Mouse (Mus musculus) C2C12 (cell line): ENCODE measurements around the gene Mkrn2os. TPM values are rescaled to one million over a fixed set of nuclear protein-coding genes. Genes with fewer than 3 reads are reported as not detected.

Source experiments
- H3K27me3 ChIP-seq: one replicate; pipeline ENCODE4 v1.6.1; 2011; ENCODE audit not compliant: control insufficient read depth, insufficient read depth, insufficient read length
- H3K36me3 ChIP-seq: one replicate; pipeline ENCODE4 v1.6.1; 2011; ENCODE audit not compliant: control insufficient read depth, insufficient read depth
- H3K4me3 ChIP-seq: one replicate; pipeline ENCODE4 v1.5.1; 2011; ENCODE audit warnings: mild to moderate bottlenecking, control low read depth; ENCODE audit not compliant: poor library complexity, insufficient read depth, severe bottlenecking
- H3K79me2 ChIP-seq: one replicate; pipeline ENCODE4 v1.6.1; 2011; ENCODE audit not compliant: control insufficient read depth, insufficient read depth
- H3K79me3 ChIP-seq: one replicate; pipeline ENCODE4 v1.6.1; 2011; ENCODE audit warnings: low read depth, control low read depth
- H3ac ChIP-seq: one replicate; pipeline ENCODE3; 2011; ENCODE audit warnings: low read depth; ENCODE audit not compliant: control insufficient read depth, insufficient read length
- CEBPB ChIP-seq: IDR thresholded peaks from one replicate; pipeline ENCODE4 v1.6.1; 2011; ENCODE audit warnings: low read depth, mild to moderate bottlenecking, control low read depth, moderate library complexity
- CTCF ChIP-seq: IDR thresholded peaks from one replicate; pipeline ENCODE4 v1.5.1; 2011; ENCODE audit not compliant: control insufficient read depth, insufficient read depth, insufficient read length
- FOSL1 ChIP-seq: IDR thresholded peaks from one replicate; pipeline ENCODE4 v1.8.0; 2011; ENCODE audit warnings: mild to moderate bottlenecking, low read length; ENCODE audit not compliant: poor library complexity, insufficient read depth, severe bottlenecking
- MAX ChIP-seq: IDR thresholded peaks from one replicate; pipeline ENCODE4 v1.6.1; 2011; ENCODE audit warnings: mild to moderate bottlenecking, control low read depth
- MYOD1 ChIP-seq: IDR thresholded peaks from one replicate; pipeline ENCODE4 v1.6.1; 2011; ENCODE audit warnings: low read depth; ENCODE audit not compliant: control insufficient read depth, insufficient read length
- MYOG ChIP-seq: IDR thresholded peaks from one replicate; pipeline ENCODE4 v1.6.1; 2011; ENCODE audit not compliant: control insufficient read depth, insufficient read length; ENCODE audit errors: extremely low read depth
- USF1 ChIP-seq: IDR thresholded peaks from one replicate; pipeline ENCODE4 v1.6.1; 2011; ENCODE audit warnings: low read depth, mild to moderate bottlenecking, control low read depth, moderate library complexity
- polyA plus RNA-seq: library from polyadenylated mRNA; unstranded; fragments of >200 nt; fragmentation: generic; extraction: Trizol; gene quantifications from one replicate; pipeline ENCODE4 v1.2.1, GENCODE M21; 2012; ENCODE audit warnings: missing spikeins

Gene Mkrn2os
- polyA plus RNA-seq, 1 experiment, result 0.01 TPM

DNA sequence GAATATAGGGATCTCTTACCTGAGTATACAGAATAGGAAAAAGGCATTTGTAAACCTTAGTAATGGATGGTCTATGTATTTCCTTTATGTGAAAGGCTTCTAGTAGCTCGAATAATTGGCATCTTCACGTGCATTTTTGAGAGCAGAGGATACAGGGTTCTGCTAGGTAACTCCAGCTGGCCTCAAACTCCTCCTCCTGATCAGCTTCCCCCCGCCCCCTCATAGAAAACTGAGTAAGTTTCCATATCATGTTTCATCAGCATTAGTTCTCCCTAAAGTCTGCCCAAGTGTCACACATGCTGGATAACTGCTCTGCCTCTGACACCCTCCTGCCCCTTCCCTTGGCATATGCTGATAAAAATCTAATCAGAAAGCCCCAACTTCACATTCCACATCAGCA lies 11.6 kb downstream of the Mkrn2os start:
- no peaks in the 10 kb centered on the region for H3K79me3 ChIP-seq
- no peaks in the 10 kb centered on the region for H3K27me3 ChIP-seq
- no peak overlapping the region for H3ac ChIP-seq
- no peaks in the 10 kb centered on the region for H3K79me2 ChIP-seq
- peaks cover 21% of the 10 kb centered on the region for H3K36me3 ChIP-seq
- H3K4me3 ChIP-seq, result no peak overlapping the region
- TF ChIP-seq MAX (no peak), USF1 (no peak), CEBPB (no peak), CTCF (no peak), MYOG (no peak), FOSL1 (no peak), MYOD1 (no peak)

DNA sequence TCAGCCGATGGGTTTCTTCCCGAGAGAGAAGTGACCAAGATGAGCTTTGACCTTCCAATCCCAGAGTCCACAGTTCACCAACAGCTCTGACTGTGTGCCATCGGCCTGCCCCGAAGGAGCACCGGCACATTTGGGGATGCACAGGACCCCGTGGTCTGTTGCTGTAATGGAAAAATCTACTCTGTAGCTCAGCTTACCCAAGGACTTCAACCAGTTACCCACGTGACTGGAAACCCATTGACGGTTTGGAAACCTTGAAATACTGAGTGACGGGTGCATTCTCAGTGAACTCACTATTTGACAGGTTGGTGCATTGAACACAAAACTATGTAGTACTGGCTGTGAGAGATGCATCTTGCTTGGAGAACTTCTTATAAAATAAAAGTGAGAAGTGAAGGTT lies 14.4 kb downstream of the Mkrn2os start:
- no peaks in the 10 kb centered on the region for H3K27me3 ChIP-seq
- no peaks in the 10 kb centered on the region for H3K79me3 ChIP-seq
- no peaks in the 10 kb centered on the region for H3K79me2 ChIP-seq
- no peak overlapping the region for H3K4me3 ChIP-seq
- H3ac ChIP-seq, result no peak overlapping the region
- TF ChIP-seq MYOG, result no peak
- no peak for TF ChIP-seq USF1
- TF ChIP-seq CEBPB, result no peak
- TF ChIP-seq MYOD1, result no peak
- TF ChIP-seq FOSL1, result no peak
- no peak for TF ChIP-seq MAX
- TF ChIP-seq CTCF, result no peak
- peaks cover 23% of the 10 kb centered on the region for H3K36me3 ChIP-seq

DNA sequence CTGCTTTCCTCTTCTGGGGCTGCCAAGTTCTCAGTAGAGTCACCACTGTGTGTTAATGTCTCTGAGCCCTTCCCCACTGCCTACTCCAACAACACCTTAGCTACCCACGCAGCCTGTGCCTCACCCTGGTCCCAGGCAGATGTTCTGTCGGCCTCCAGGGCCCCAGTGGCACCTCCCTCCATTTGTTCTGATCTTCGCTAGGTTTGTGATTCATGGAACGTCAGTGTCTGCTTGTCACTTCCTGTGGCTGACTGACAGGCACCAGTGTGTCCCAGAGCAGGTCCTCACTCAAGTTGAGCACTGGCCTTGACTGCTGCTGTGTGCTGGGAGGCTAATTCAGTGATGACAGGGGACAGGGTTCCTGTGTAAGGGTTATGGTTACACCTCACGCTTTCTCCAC lies 15.0 kb downstream of the Mkrn2os start:
- Histone ChIP-seq H3ac (no peak overlapping the region), H3K79me2 (no peaks in the 10 kb centered on the region), H3K27me3 (no peaks in the 10 kb centered on the region), H3K4me3 (no peak overlapping the region), H3K36me3 (peaks cover 23% of the 10 kb centered on the region), H3K79me3 (no peaks in the 10 kb centered on the region)
- TF ChIP-seq FOSL1 (no peak), MAX (no peak), CEBPB (no peak), CTCF (no peak)

DNA sequence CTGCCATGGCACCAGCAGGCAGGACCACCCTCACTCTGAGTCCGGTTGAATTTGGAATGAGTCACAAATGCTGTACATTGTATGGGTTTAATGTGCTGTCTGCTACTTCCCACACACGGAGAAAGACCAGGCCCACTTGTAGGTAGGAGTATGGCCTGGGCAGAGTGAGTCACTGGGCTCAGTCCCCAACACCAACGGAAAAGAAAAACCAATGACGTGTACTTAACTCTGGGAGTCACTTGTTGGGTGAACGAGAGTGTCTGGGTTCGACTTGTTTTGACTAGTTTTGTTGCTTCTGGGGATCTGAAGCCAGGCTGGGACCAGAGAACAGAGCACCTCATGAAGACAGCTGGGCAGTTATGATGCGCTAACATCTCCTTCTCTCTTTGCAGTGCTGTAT lies 18.2 kb downstream of the Mkrn2os start:
- TF ChIP-seq CEBPB (no peak), MYOG (no peak), CTCF (no peak), MAX (no peak), USF1 (no peak), MYOD1 (no peak), FOSL1 (no peak)
- Histone ChIP-seq H3K79me3 (no peaks in the 10 kb centered on the region), H3K79me2 (no peaks in the 10 kb centered on the region), H3K27me3 (no peaks in the 10 kb centered on the region), H3K36me3 (peaks cover 27% of the 10 kb centered on the region), H3K4me3 (no peak overlapping the region), H3ac (no peak overlapping the region)

DNA sequence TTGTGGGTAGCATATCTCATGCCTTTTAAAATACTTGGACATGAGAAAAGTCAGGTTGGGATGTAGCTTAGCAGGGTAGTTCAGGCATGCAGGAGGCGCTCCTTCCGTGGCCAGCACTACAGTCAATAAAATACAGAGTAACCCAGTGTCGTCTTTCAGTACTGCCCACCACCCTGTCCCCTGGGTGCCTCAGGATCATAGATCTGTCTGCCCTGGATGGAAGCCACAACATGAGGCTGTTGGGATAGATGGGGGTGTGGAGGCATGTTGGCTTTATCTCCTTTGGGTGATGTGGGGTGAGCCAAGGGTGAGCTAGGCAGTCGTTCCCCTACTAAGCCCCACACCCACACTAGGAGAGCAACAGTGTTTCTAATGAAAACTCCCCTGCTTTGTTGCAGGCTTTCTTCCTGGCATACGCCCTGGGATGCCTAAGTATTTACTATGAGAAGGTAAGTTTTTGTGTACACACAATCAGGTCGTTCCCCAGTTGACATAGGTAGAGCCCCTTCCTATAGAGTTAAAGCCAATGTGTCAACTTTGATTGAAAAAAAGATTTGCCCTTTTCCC lies 26.8 kb downstream of the Mkrn2os start:
- no peaks in the 10 kb centered on the region for H3K79me2 ChIP-seq
- TF ChIP-seq FOSL1 (no peak), CEBPB (no peak), MAX (no peak), MYOD1 (no peak), USF1 (no peak)

DNA sequence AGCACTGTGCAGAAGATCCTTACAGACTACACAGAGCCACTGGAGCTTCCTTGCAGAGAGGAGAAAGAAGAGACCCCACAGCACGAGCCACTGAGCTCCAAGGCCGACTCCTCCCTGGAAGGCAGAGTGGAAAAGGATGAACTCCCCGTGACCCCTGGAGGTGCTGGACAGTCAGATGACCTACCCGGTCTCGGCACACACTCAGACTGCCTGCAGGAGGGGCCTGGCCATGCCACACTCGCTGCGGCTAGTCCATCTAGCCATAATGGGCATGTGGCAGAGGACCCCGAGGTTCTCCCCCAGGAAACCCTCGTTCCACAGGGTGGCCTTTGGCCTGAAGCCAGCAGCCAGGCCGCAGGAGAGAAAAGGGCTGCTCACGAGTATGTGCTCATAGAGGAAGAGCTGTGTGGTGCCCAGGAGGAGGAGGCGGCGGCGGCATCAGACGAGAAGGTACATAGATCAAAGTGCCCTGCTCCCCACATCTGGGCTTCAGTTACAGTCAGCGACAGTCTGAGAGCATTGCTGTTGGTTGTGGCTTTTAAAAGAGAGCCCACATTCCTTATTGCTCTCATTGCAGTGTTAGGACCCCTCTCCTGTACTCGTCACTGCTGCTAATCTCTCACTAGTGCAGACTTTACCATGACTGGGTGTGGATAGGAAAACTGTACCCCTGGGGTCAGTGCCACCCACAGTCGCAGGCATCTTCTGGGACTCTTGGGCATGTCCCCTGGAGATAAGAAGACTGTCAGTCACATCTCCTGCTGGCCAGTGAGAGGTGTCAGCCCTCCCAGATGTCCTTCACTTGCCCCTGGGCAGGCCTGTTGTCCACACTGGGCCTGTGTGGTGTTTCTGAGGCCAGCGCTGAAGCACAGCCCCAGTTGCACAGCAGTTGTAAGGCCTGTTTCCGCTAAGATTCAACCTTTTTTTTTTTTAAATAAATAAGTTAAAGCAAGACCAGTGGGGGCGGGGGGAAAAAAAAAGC lies 32.4 kb downstream of the Mkrn2os start:
- no peaks in the 10 kb centered on the region for H3K27me3 ChIP-seq
- TF ChIP-seq CEBPB (no peak), MAX (no peak), MYOD1 (no peak), FOSL1 (no peak), CTCF (no peak), USF1 (no peak), MYOG (no peak)
- H3K4me3 ChIP-seq, result no peak overlapping the region
- H3K79me3 ChIP-seq, result no peaks in the 10 kb centered on the region
- H3K79me2 ChIP-seq, result no peaks in the 10 kb centered on the region
- H3ac ChIP-seq, result no peak overlapping the region
- peaks cover 27% of the 10 kb centered on the region for H3K36me3 ChIP-seq

More for the DNA sequence above, 26.8 kb downstream of the Mkrn2os start:
- H3K4me3 ChIP-seq, result no peak overlapping the region
- H3ac ChIP-seq, result no peak overlapping the region
- H3K79me3 ChIP-seq, result no peaks in the 10 kb centered on the region
- peaks cover 28% of the 10 kb centered on the region for H3K36me3 ChIP-seq
- H3K27me3 ChIP-seq, result no peaks in the 10 kb centered on the region
